Mouse (Mus musculus): ENCODE measurements at regions not wholly inside any gene's neighbourhood (a gene's known extent, or its start where the extent isn't known, plus 50 kb on each side); places are given as distances from the start of the nearest gene placed in this dataset.

DNA sequence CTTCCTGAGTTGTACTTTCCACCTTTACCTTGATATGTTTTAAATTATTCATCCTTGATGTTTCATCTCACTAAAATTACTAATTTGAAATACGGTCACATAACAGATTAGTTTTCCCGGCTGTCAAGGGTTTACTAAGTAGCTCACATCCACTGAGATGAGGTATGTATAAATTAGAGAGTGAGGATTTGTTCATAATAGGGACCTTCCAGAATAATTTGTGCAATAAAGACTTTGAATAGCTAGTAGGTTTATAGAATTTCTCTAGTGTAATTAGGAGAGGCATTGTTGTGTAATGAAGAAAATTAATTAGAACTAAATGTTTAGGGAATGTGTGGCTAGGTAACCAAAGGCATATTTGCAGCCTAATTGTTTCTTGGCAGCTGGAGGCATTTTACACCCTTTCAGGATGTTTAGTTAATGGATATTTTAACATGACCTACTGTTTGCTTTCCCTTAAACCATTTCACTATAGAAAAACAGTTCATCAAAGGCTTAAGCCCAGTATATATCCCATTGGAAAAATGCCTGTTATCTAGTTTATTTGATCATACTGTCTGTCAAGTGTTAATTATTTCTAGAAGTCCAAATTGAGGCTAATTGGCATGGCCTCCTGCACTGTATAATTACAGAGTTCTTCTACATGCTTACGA, 70.8 kb downstream of the Mat2b start:
- Histone ChIP-seq H3K4me2 (replicated peaks) (no peak overlapping the region), H3K27me3 (no peaks in the 10 kb centered on the region), H3K4me3 (replicated peaks) (no peak overlapping the region), H3K36me3 (no peaks in the 10 kb centered on the region), H3K4me1 (replicated peaks) (no peaks in the 10 kb centered on the region), H3K9ac (replicated peaks) (no peak overlapping the region), H3K27ac (no peak overlapping the region), H3K9me3 (no peaks in the 10 kb centered on the region)
- 67% methylated on average over 3 of the region's 3 CpGs for WGBS
- ATAC-seq: 0 out of 2 replicates have a peak, but pooled peaks have one; percentile 43

DNA sequence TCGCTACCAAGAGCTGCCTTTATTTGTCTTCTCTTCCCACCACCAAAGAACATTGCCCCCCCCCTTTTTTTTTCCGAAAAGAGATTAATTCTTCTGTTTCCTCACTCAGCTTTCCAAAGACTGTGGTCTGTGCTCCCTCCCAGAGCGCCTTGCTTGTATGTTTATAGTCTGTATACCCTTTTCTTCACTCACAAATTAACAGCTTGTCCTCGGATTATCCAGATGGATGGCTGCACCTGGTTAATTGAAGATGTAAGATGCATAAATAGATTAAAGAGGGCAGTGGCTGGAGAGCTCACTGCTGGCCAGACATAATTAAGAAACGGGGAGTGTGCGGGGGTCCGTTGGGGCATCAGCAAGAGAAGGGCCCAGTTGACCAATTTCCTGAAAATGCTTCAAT, 75.0 kb downstream of the Mat2b start:
- WGBS: 44% methylated on average over 7 of the region's 7 CpGs
- no peaks in the 10 kb centered on the region for H3K4me1 ChIP-seq (replicated peaks)
- H3K27ac ChIP-seq: no peak overlapping the region
- H3K9me3 ChIP-seq: no peaks in the 10 kb centered on the region
- no peaks in the 10 kb centered on the region for H3K36me3 ChIP-seq
- no peak overlapping the region for H3K4me3 ChIP-seq (replicated peaks)
- H3K27me3 ChIP-seq: no peaks in the 10 kb centered on the region
- H3K9ac ChIP-seq (replicated peaks): no peak overlapping the region
- no peak overlapping the region for H3K4me2 ChIP-seq (replicated peaks)
- ATAC-seq: no peak

DNA sequence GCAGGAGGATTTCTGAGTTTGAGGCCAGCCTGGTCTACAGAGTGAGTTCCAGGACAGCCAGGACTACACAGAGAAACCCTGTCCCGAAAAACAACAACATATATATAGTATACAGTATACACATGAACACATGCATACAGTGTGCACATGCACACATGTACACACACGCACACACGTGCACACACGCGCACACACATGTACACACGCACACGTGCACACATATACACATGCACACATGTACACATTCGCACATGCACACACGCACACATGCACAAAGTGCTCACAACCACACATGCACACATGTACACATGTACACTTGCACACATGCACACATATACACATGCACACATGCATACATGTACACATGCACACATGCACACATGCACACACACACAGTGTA, 92.0 kb downstream of the Mat2b start:
- Histone ChIP-seq H3K27ac (no peak overlapping the region), H3K36me3 (no peaks in the 10 kb centered on the region), H3K4me2 (replicated peaks) (no peak overlapping the region), H3K9ac (replicated peaks) (no peak overlapping the region), H3K27me3 (no peaks in the 10 kb centered on the region), H3K4me3 (replicated peaks) (no peak overlapping the region), H3K4me1 (replicated peaks) (peaks cover 17% of the 10 kb centered on the region), H3K9me3 (no peaks in the 10 kb centered on the region)
- WGBS: 96% methylated on average over 9 of the region's 9 CpGs
- 0 out of 2 replicates have a peak, but pooled peaks have one; percentile 22 for ATAC-seq

DNA sequence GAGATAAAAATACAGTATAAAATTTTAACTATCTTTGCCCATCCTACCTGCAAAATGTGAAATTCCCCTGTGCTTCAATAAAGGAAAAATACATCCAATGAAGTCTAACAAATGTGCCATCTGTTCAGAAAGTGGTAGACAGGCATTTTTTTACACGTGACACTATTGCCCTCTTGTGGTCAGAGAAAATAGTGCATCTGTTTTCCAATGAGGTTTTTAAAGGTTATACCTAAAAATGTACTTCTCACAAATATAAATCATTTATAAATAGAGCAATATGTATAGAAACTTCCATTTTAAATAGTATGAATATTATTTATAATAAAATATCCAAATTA, 93.5 kb downstream of the Mat2b start:
- no peaks in the 10 kb centered on the region for H3K9me3 ChIP-seq
- WGBS: 0% methylated on average over 1 of the region's 1 CpGs
- H3K4me1 ChIP-seq (replicated peaks): peaks cover 17% of the 10 kb centered on the region
- no peaks in the 10 kb centered on the region for H3K27me3 ChIP-seq
- H3K9ac ChIP-seq (replicated peaks): no peak overlapping the region
- no peak overlapping the region for H3K4me3 ChIP-seq (replicated peaks)
- H3K4me2 ChIP-seq (replicated peaks): no peak overlapping the region
- ATAC-seq: no peak
- H3K36me3 ChIP-seq: no peaks in the 10 kb centered on the region
- H3K27ac ChIP-seq: 0 out of 2 replicates have a peak overlapping the region, but pooled peaks have one; percentile 56

DNA sequence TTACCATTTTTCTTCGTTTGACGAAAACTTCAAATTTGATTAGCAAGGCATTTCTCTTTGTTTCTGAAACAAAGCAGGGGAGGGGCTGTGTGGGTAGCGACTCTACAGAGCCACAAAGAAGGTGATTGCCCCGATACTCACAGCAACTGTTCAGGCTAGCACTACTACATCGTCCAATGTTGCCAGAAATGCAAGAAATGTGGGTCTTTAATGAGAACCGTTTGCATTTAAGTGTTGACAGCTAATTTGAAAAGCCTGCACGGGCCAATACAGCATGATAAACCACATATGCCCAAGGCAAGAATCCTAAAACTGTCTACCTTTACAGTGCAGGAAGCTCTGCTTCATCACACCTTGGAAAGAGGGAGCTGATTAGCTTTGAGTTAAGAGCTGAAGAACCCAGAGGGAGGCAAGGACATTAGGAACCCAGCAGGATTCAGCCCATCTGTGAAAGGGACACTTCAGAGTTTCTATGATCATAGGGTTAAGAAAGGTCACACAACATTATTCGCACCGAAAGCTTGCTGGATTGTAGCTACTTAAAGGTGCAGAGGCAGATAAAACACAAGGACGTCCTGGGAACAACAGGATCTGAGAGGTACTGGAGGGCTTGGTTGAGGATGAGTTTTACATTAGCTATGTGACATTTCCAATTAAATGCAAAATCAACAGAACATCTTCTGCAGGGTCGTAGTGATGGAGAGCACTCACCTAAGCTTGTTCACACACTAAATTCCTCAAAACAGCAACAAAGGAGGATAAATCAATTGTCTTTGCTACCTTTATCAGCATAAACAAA, 94.0 kb downstream of the Mat2b start:
- H3K9ac ChIP-seq (replicated peaks): no peak overlapping the region
- peak; percentile 60 for ATAC-seq
- no peaks in the 10 kb centered on the region for H3K9me3 ChIP-seq
- 18% methylated on average over 11 of the region's 11 CpGs for whole genome bisulfite sequencing
- no peak overlapping the region for H3K4me2 ChIP-seq (replicated peaks)
- peak overlapping the region; percentile 56 for H3K27ac ChIP-seq
- H3K36me3 ChIP-seq: no peaks in the 10 kb centered on the region
- no peaks in the 10 kb centered on the region for H3K27me3 ChIP-seq
- H3K4me1 ChIP-seq (replicated peaks): peaks cover 20% of the 10 kb centered on the region
- H3K4me3 ChIP-seq (replicated peaks): no peak overlapping the region

DNA sequence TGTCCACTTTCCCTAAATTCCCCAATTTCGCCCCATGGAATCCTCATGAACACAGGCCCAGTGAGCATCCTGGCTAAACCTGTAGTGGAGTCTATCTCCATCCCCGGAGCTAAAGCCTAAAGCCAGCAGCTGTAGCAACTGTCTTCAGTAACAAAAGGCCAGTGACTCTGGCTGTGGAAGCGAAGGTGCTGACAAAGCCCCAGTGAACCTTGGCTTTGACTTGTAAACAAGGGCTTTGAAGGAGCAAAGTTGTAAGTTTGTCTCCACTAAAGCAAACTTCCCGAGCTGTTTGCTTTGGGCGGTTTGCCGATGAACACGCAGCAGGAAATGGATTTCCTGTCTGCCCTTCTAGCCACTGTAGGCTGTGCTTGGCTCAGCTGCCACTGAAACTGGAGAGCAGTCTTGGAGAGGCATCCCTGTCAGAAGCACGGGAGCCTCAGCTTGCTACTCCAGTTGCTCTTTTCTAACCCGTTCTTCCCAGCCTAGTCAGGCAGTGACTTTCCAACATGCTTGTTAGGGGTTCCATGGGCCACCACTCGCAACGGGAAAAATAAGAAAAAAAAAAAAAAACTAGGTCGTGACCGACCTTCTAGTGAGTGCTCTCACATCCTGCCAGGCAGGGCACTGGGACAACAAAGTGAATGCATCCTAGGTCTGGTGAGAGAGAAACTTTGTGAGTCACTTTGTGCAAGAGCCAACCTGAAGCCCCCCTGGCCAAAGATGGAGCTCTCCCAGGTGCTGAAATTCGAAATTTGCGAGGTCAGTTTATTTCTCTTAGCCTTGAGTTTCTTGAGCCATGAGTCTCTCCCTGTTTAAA, 94.8 kb downstream of the Mat2b start:
- Histone ChIP-seq H3K36me3 (no peaks in the 10 kb centered on the region), H3K4me2 (replicated peaks) (peak overlapping the region; percentile 17), H3K9me3 (no peaks in the 10 kb centered on the region), H3K9ac (replicated peaks) (peak overlapping the region; percentile 20; the same call in 1 of the 2 replicates), H3K27ac (0 out of 2 replicates have a peak overlapping the region, but pooled peaks have one; percentile 0), H3K27me3 (no peaks in the 10 kb centered on the region), H3K4me3 (replicated peaks) (no peak overlapping the region), H3K4me1 (replicated peaks) (peaks cover 20% of the 10 kb centered on the region)
- ATAC-seq: peak; percentile 59; the same call in 1 of the 2 replicates
- 8% methylated on average over 15 of the region's 15 CpGs for WGBS

DNA sequence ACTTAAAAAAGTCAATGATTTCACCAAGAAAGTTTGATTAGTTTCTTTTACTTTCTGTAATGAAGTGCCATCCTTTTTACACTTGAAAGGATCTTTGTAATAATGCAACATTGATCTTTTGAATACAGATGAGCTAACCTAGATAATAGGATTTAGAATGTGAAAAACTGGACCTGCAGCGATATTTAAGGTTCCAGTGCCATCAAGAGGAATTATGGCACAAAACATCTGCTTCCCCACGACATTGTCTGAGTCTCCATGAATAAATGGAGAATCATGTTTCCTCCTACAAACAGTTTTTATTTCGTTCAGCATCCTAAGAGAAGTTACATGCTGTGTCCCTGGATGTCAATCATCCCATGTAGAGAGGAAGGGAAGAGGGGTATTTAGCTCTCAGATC, 98.7 kb downstream of the Mat2b start:
- H3K4me2 ChIP-seq (replicated peaks): no peak overlapping the region
- no peaks in the 10 kb centered on the region for H3K36me3 ChIP-seq
- no peaks in the 10 kb centered on the region for H3K27me3 ChIP-seq
- WGBS: 13% methylated on average over 3 of the region's 3 CpGs
- H3K27ac ChIP-seq: peak overlapping the region; percentile 51; the same call in 1 of the 2 replicates
- peaks cover 19% of the 10 kb centered on the region for H3K4me1 ChIP-seq (replicated peaks)
- no peak overlapping the region for H3K9ac ChIP-seq (replicated peaks)
- H3K9me3 ChIP-seq: no peaks in the 10 kb centered on the region
- H3K4me3 ChIP-seq (replicated peaks): no peak overlapping the region
- no peak for ATAC-seq

DNA sequence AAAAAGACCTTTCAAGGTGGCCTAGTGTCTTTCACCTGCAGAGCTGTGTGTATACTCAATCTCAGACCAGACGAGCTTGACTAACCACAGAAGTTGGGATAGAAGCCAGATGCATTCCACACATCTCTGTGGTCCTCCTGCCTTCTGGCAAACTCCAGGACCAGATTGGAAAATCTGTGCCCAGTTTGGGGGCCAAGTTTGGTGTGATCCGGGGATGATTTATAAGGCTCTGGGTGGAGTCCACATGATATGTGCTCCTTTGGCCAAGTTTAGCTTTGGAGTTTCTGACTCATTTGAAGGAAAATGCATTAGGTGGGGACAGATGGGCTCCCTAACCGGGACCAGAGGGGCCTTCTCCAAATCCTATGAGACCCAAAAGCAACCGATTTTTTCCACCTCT, 102.9 kb downstream of the Mat2b start:
- Histone ChIP-seq H3K9me3 (no peaks in the 10 kb centered on the region), H3K27ac (no peak overlapping the region), H3K4me2 (replicated peaks) (no peak overlapping the region), H3K36me3 (no peaks in the 10 kb centered on the region), H3K27me3 (no peaks in the 10 kb centered on the region), H3K4me1 (replicated peaks) (peaks cover 3% of the 10 kb centered on the region), H3K4me3 (replicated peaks) (no peak overlapping the region), H3K9ac (replicated peaks) (no peak overlapping the region)
- 92% methylated on average over 4 of the region's 4 CpGs for WGBS
- no peak for ATAC-seq

DNA sequence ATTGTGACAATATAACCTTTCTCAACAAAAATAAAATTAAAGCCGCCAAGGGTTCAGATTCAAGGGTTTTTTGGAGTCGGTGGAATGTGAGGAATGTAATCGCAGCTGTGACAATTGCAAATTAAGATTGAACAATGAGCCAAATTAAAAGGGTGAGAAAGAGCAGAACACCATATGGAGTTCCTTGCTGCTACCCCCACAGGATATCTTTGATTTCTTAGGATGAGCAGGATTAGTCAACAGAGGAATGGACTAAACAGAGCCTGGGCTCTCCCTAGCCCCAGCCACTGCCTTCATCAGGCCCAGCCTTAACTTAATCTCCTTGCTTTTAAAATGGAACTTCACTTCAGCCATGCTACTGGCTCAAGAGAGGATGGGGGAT, 121.3 kb downstream of the Mat2b start:
- Histone ChIP-seq H3K27me3 (no peaks in the 10 kb centered on the region), H3K36me3 (no peaks in the 10 kb centered on the region), H3K9ac (replicated peaks) (no peak overlapping the region), H3K4me3 (replicated peaks) (no peak overlapping the region), H3K4me2 (replicated peaks) (no peak overlapping the region), H3K27ac (no peak overlapping the region), H3K4me1 (replicated peaks) (peaks cover 14% of the 10 kb centered on the region), H3K9me3 (no peaks in the 10 kb centered on the region)
- ATAC-seq: peak; percentile 73; the same call in 1 of the 2 replicates
- 8% methylated on average over 3 of the region's 3 CpGs for WGBS

DNA sequence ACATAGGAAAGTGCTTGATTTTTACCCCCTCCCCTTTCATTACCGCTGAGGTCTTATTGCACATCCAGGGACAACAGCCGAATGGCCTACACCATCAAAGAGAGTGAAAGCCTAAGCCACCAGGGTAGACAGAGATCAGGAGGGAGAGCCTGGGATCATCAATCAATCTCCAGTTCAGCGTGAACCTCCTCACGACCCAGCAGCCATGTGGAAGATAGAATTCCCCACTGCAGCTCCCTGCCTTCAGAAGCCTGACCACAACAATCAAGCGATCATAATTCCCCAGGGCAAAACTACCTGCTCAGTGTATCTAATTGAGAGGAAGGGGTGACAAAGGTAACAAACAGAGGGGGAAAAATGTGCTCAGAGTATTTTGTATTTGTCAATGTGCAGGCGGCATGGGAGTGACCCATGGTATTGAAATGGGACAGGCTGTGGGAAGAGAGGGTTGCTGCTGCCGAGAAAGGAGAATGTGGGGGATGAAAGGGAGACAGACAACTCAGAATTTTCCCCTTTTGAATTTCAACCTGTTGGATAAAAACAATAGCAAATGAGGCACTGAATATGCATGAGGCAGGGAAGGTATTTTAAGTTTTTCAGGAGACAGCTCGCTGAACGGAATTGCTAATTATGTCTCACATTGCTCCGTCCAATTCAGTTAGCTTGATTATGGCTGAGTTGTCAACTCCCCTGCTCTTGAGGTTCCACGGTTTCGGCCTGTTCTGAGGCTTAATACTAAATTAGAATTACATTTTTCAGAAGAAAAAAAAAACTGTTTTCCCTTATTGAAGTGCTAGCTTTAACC, 121.8 kb downstream of the Mat2b start:
- H3K9me3 ChIP-seq: no peaks in the 10 kb centered on the region
- H3K36me3 ChIP-seq: no peaks in the 10 kb centered on the region
- H3K9ac ChIP-seq (replicated peaks): no peak overlapping the region
- ATAC-seq: peak; percentile 55; the same call in 1 of the 2 replicates
- WGBS: 12% methylated on average over 12 of the region's 12 CpGs
- H3K27me3 ChIP-seq: no peaks in the 10 kb centered on the region
- no peak overlapping the region for H3K4me3 ChIP-seq (replicated peaks)
- H3K4me1 ChIP-seq (replicated peaks): peaks cover 14% of the 10 kb centered on the region
- no peak overlapping the region for H3K27ac ChIP-seq
- 0 out of 2 replicates have a peak overlapping the region, but pooled peaks have one; percentile 26 for H3K4me2 ChIP-seq (replicated peaks)

DNA sequence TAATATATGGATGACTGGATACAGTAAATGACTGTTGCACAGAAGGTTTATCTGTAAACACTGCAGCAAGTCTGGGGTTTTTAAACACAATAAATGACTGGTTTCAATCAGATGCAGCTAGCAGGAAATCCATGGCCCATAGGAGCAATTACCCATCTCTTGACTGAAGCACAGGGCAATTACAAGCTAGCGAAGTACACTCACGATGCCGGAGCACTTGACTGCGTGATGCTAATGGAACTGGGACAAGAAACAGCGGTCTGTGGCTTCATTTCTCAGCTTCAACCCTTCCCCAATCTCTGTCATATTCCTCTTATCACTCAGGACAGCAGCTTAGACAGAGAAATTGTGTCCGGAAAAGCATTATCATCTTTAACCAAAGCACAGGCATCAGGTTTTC, 132.1 kb downstream of the Mat2b start:
- ATAC-seq: no peak
- WGBS: 67% methylated on average over 6 of the region's 6 CpGs

More for the DNA sequence above, 132.1 kb downstream of the Mat2b start:
- H3K27ac ChIP-seq: no peak overlapping the region
- no peaks in the 10 kb centered on the region for H3K36me3 ChIP-seq
- H3K9ac ChIP-seq (replicated peaks): no peak overlapping the region
- no peaks in the 10 kb centered on the region for H3K9me3 ChIP-seq
- no peaks in the 10 kb centered on the region for H3K4me1 ChIP-seq (replicated peaks)
- no peaks in the 10 kb centered on the region for H3K27me3 ChIP-seq
- H3K4me3 ChIP-seq (replicated peaks): no peak overlapping the region
- no peak overlapping the region for H3K4me2 ChIP-seq (replicated peaks)
